26 mouse cellular contexts compared by ENCODE assay signal in the genomic region with DNA sequence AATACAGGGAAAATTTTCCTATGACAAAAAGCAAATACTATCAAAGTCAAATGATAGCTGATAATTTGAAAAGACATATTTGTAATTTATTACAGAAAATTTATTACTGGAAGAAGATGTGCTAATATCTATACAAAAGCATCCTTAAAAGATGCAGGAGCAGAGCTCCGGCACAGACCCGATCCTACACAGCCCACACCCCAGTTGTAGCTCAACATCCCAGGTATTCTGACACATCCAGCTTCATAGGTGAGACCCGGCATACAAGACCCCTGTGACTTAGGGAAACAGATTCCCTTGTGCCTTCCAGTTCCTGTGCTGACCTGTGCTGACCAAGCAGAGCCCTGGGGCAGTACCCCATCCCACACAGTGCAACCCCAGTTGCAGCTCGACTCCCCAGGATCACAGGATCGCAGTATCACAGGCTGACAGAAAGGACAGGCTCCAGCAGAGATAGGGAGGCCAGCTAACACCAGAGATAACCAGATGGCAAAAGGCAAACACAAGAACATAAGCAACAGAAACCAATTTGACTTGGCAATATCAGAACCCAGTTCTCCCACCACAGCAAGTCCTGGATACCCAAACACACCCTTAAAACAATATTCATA. TPM values are rescaled to one million over a fixed set of nuclear protein-coding genes. Genes with fewer than 3 reads are reported as not detected.
DNase-seq lines count a peak whose midpoint lies in the region; ATAC-seq and TF ChIP-seq lines count a peak whose summit lies in the region.
"Had no signal": no experiment of that assay in that cellular context is flagged by ENCODE, and none has a peak within 500 bp of the region (broad histone marks: within the 10 kb centered on the region; RNA-seq: fewer than 3 reads in every experiment).

No protein-coding gene starts in this region.

- no peak for DNase-seq in MEL (ENCODE audit: low read depth, low spot score)
- no peak for DNase-seq in liver, postnatal 0 days
- no peak for DNase-seq in testis, postnatal 10 days (ENCODE audit: low spot score)
- no peak for DNase-seq in urinary bladder, adult 18-20 months (ENCODE audit: low spot score in 2 of 2)
- no peak for DNase-seq in cerebellum, postnatal 4 days (ENCODE audit: low spot score in 2 of 2)
- DNase-seq: adrenal gland, postnatal 25 days; cerebellum, adult 9-10 months; gastrocnemius, postnatal 10 days; heart, postnatal 4 days; kidney, adult 9 months; kidney, postnatal 10 days; layer of hippocampus, postnatal 36 days; left cerebral cortex, postnatal 4 days; retina, postnatal 1 day; right cerebral cortex, postnatal 25 days; spleen, adult 18-20 months had no signal

- TF ChIP-seq RAD21 in MEL (IDR thresholded peaks at IDR 0.05; ENCODE audit: low read depth, low read length) = no peak

- no peak overlapping the region for H3K27ac ChIP-seq in MEL (ENCODE audit: control insufficient read depth, low read depth, low read length)
- H3K27ac ChIP-seq in liver, embryonic 12.5 days = no peak overlapping the region
- H3K27ac ChIP-seq in liver, postnatal 0 days (ENCODE audit: low read depth) = no peak overlapping the region
- H3K27ac ChIP-seq: embryonic facial prominence, embryonic 13.5 days; forebrain, embryonic 13.5 days; hindbrain, embryonic 13.5 days; limb, embryonic 15.5 days; lung, embryonic 15.5 days; midbrain, embryonic 13.5 days had no signal

- no peak for TF ChIP-seq POLR2A in MEL (IDR thresholded peaks at IDR 0.05; ENCODE audit: control insufficient read depth in 1 of 2, insufficient read depth in 1 of 2, low read depth in 1 of 2, low read length in 2 of 2, poor library complexity in 1 of 2)

- H3K4me3 ChIP-seq in MEL (ENCODE audit: control insufficient read depth in 1 of 2, insufficient read depth in 1 of 2, low read depth in 2 of 2, low read length in 2 of 2) = no peak overlapping the region
- H3K4me3 ChIP-seq in liver, embryonic 12.5 days = no peak overlapping the region
- no peak overlapping the region for H3K4me3 ChIP-seq in liver, postnatal 0 days (ENCODE audit: low read depth, low read length)
- H3K4me3 ChIP-seq: embryonic facial prominence, embryonic 13.5 days; forebrain, embryonic 13.5 days; hindbrain, embryonic 13.5 days; limb, embryonic 15.5 days; lung, embryonic 15.5 days; midbrain, embryonic 13.5 days had no signal

- peak overlapping the region; percentile 28; the same call in 1 of the 2 replicates for H3K4me2 ChIP-seq in liver, embryonic 12.5 days
- no peak overlapping the region for H3K4me2 ChIP-seq in liver, postnatal 0 days (ENCODE audit: low read depth, low read length)
- H3K4me2 ChIP-seq: embryonic facial prominence, embryonic 13.5 days; forebrain, embryonic 13.5 days; hindbrain, embryonic 13.5 days; limb, embryonic 15.5 days; lung, embryonic 15.5 days; midbrain, embryonic 13.5 days had no signal

- H3K4me1 ChIP-seq in MEL (ENCODE audit: control insufficient read depth in 1 of 2, insufficient read depth in 2 of 2, low read length in 2 of 2) = no peaks in the 10 kb centered on the region
- H3K4me1 ChIP-seq in liver, embryonic 12.5 days = peaks cover 20% of the 10 kb centered on the region
- H3K4me1 ChIP-seq in liver, postnatal 0 days (ENCODE audit: insufficient read depth) = no peaks in the 10 kb centered on the region
- H3K4me1 ChIP-seq: embryonic facial prominence, embryonic 13.5 days; forebrain, embryonic 13.5 days; hindbrain, embryonic 13.5 days; limb, embryonic 15.5 days; lung, embryonic 15.5 days; midbrain, embryonic 13.5 days had no signal

- H3K9me3 ChIP-seq in MEL (replicated peaks; ENCODE audit: insufficient read depth, low read length) = no peaks in the 10 kb centered on the region
- H3K9me3 ChIP-seq in liver, embryonic 12.5 days (replicated peaks) = no peaks in the 10 kb centered on the region
- no peaks in the 10 kb centered on the region for H3K9me3 ChIP-seq in liver, postnatal 0 days (ENCODE audit: low read length)
- H3K9me3 ChIP-seq: embryonic facial prominence, embryonic 13.5 days; forebrain, embryonic 13.5 days; hindbrain, embryonic 13.5 days; limb, embryonic 15.5 days; lung, embryonic 15.5 days; midbrain, embryonic 13.5 days had no signal

- WGBS in liver, embryonic 12.5 days (ENCODE audit: insufficient replicate concordance) = 66% methylated on average over 5 of the region's 5 CpGs
- WGBS in liver, postnatal 0 days (ENCODE audit: insufficient replicate concordance) = 80% methylated on average over 5 of the region's 5 CpGs

- H3K27me3 ChIP-seq in MEL (ENCODE audit: control insufficient read depth in 1 of 2, insufficient read depth in 2 of 2, low read length in 2 of 2) = no peaks in the 10 kb centered on the region
- no peaks in the 10 kb centered on the region for H3K27me3 ChIP-seq in liver, embryonic 12.5 days (replicated peaks)
- no peaks in the 10 kb centered on the region for H3K27me3 ChIP-seq in liver, postnatal 0 days (ENCODE audit: insufficient read depth, low read length)
- H3K27me3 ChIP-seq: embryonic facial prominence, embryonic 13.5 days; forebrain, embryonic 13.5 days; hindbrain, embryonic 13.5 days; limb, embryonic 15.5 days; lung, embryonic 15.5 days; midbrain, embryonic 13.5 days had no signal

- TF ChIP-seq CTCF in MEL (IDR thresholded peaks at IDR 0.05 in 2 of 3, conservative IDR thresholded peaks at IDR 0.05 in 1 of 3; ENCODE audit: control insufficient read depth in 1 of 3, insufficient read depth in 1 of 3, low read depth in 2 of 3, low read length in 3 of 3, poor library complexity in 1 of 3, severe bottlenecking in 1 of 3) = no peak
- no peak for TF ChIP-seq CTCF in liver, postnatal 0 days (IDR thresholded peaks at IDR 0.05; ENCODE audit: low read depth)

- TF ChIP-seq EP300 in MEL (IDR thresholded peaks at IDR 0.05; ENCODE audit: low read depth in 1 of 2, low read length in 2 of 2) = peak in 1 of 2 experiments; percentile 43; a peak in 2 of 4 replicates
- TF ChIP-seq EP300 in liver, postnatal 0 days (IDR thresholded peaks at IDR 0.05; ENCODE audit: low read depth) = peak; percentile 74

- no peak overlapping the region for H3K9ac ChIP-seq in MEL (ENCODE audit: control insufficient read depth, low read depth, low read length, poor library complexity, severe bottlenecking)
- H3K9ac ChIP-seq in liver, embryonic 12.5 days = no peak overlapping the region
- no peak overlapping the region for H3K9ac ChIP-seq in liver, postnatal 0 days (replicated peaks)
- H3K9ac ChIP-seq: embryonic facial prominence, embryonic 13.5 days; forebrain, embryonic 13.5 days; hindbrain, embryonic 13.5 days; limb, embryonic 15.5 days; lung, embryonic 15.5 days; midbrain, embryonic 13.5 days had no signal

- ATAC-seq in erythroblast, adult 5-6 weeks (replicated peaks; ENCODE audit: low FRiP score, poor library complexity, severe bottlenecking) = peak; percentile 85
- ATAC-seq in liver, embryonic 12.5 days = peak; percentile 100
- peak; percentile 41 for ATAC-seq in liver, postnatal 0 days
- ATAC-seq: CD4-positive, CD25-positive, alpha-beta regulatory T cell, adult 4 months; forebrain, embryonic 13.5 days; intestine, postnatal 0 days; midbrain, embryonic 13.5 days had no signal

- peaks cover 2 to 10% of the 10 kb centered on the region in 2 experiments; a peak in 3 of 4 replicates for H3K36me3 ChIP-seq in MEL (ENCODE audit: control insufficient read depth in 1 of 2, insufficient read depth in 2 of 2, low read length in 2 of 2)
- peaks cover 31% of the 10 kb centered on the region for H3K36me3 ChIP-seq in liver, embryonic 12.5 days
- H3K36me3 ChIP-seq in liver, postnatal 0 days (replicated peaks; ENCODE audit: insufficient read depth, low read length) = peaks cover 4% of the 10 kb centered on the region; the same call in 1 of the 2 replicates

- H3K79me2 ChIP-seq in MEL (ENCODE audit: control insufficient read depth, insufficient read depth, low read length, poor library complexity) = no peaks in the 10 kb centered on the region

TF ChIP-seq in MEL, 35 proteins besides CTCF, POLR2A, EP300 and RAD21:
- TF ChIP-seq TAL1 (IDR thresholded peaks at IDR 0.05; ENCODE audit: low read length) (peak; percentile 34; the same call in 1 of the 2 replicates), TCF12 (IDR thresholded peaks at IDR 0.05; ENCODE audit: low read depth, low read length) (0 out of 2 replicates have a peak, but pooled peaks have one; percentile 12), JUND (IDR thresholded peaks at IDR 0.05; ENCODE audit: low read depth, low read length) (no peak)

RNA-seq across cellular contexts. Expression of gene Trmt11, which starts 22.8 kb away (rescaled TPM):
- total RNA-seq in MEL (2012; rRNA removed) = 22.6 and 23.4 TPM in 2 replicates
- 10 to 100 TPM in 1 of 2 experiments, not detected in 1; 15.8 TPM for polyA plus RNA-seq in MEL (2012; ENCODE audit: insufficient read depth in 1 of 2, insufficient read length in 2 of 2, low read depth in 1 of 2, low replicate concordance in 2 of 2, missing spikeins in 1 of 2)
- total RNA-seq in erythroblast, adult 5-6 weeks (2015; ENCODE audit: low replicate concordance) = 9.6 and 13.8 TPM in 2 replicates
- total RNA-seq in erythroblast, adult 5-6 weeks (2017; ENCODE audit: low replicate concordance) = 6.3 and 12.4 TPM in 2 replicates
- 25.3 and 27.9 TPM in 2 replicates for polyA plus RNA-seq in liver, embryonic 12.5 days (2016; fragmentation: Nextera tagmentation; extraction: Ambion mirVana)
- polyA plus RNA-seq in liver, postnatal 0 days (2015; fragmentation: Nextera tagmentation; extraction: Ambion mirVana) = 9.9 and 10.2 TPM in 2 replicates

RNA-seq across cellular contexts. Expression of gene Hint3, which starts 51.7 kb away (rescaled TPM):
- 6.8 and 7.7 TPM in 2 replicates for total RNA-seq in MEL (2012; rRNA removed)
- 1 to 10 TPM in 1 of 2 experiments, not detected in 1; 6.4 TPM for polyA plus RNA-seq in MEL (2012; ENCODE audit: insufficient read depth in 1 of 2, insufficient read length in 2 of 2, low read depth in 1 of 2, low replicate concordance in 2 of 2, missing spikeins in 1 of 2)
- total RNA-seq in erythroblast, adult 5-6 weeks (2015; ENCODE audit: low replicate concordance) = 11.0 and 24.5 TPM in 2 replicates
- 13.1 and 16.7 TPM in 2 replicates for total RNA-seq in erythroblast, adult 5-6 weeks (2017; ENCODE audit: low replicate concordance)
- polyA plus RNA-seq in liver, embryonic 12.5 days (2016; fragmentation: Nextera tagmentation; extraction: Ambion mirVana) = 14.0 and 18.1 TPM in 2 replicates
- 38.9 and 39.5 TPM in 2 replicates for polyA plus RNA-seq in liver, postnatal 0 days (2015; fragmentation: Nextera tagmentation; extraction: Ambion mirVana)

Comparison
In these comparisons a context has a peak if more than half of its experiments do, and no peak if none do; other contexts are left out.
1. ATAC-seq: peak in every context shown above with its lines; median percentile 100 in liver, embryonic 12.5 days; 85 in erythroblast, adult 5-6 weeks; 41 in liver, postnatal 0 days.